Mouse (Mus musculus) CH12.LX (cell line): ENCODE results near the gene Fat2. TPM values are rescaled to one million over a fixed set of nuclear protein-coding genes. Genes with fewer than 3 reads are reported as not detected.

ENCODE experiments used
- DNase-seq: peaks from one replicate; pipeline ENCODE4 v3.0.0-alpha.2; 2013; ENCODE audit errors: extremely low read depth
- H3K27ac ChIP-seq: 2 replicates; pipeline ENCODE4 v1.5.1; 2012; ENCODE audit warnings: low read depth, mild to moderate bottlenecking, control low read depth, moderate library complexity; ENCODE audit not compliant: insufficient read depth
- H3K27me3 ChIP-seq: replicated peaks from 2 replicates; pipeline ENCODE3; 2012; ENCODE audit warnings: inconsistent platforms
- H3K36me3 ChIP-seq, 2 experiments: replicated peaks in 1 of 2; 2 replicates each; pipeline versions ENCODE3 to v1.6.1; 2012; ENCODE audit warnings: inconsistent platforms in 1 of 2, low read length in 1 of 2, mild to moderate bottlenecking in 1 of 2, mixed read lengths in 1 of 2, moderate library complexity in 1 of 2; ENCODE audit not compliant: control insufficient read depth in 1 of 2, insufficient read depth in 1 of 2
- H3K4me1 ChIP-seq, 2 experiments: 2 replicates each; pipeline ENCODE4 v1.6.1; 2012; ENCODE audit warnings: inconsistent platforms in 1 of 2, moderate library complexity in 1 of 2; ENCODE audit not compliant: insufficient read depth in 2 of 2, control insufficient read depth in 1 of 2
- H3K4me2 ChIP-seq: 2 replicates; pipeline ENCODE4 v1.6.1; 2012; ENCODE audit warnings: low read depth, mild to moderate bottlenecking, control low read depth; ENCODE audit not compliant: poor library complexity, insufficient read depth, severe bottlenecking
- H3K4me3 ChIP-seq, 3 experiments: fragments of 150-350 bp in 1 of 3; sonication (generic) in 1 of 3; replicated peaks in 1 of 3; 2 replicates each; pipeline versions ENCODE3 to v1.5.1; 2011 to 2012; ENCODE audit warnings: low read depth in 2 of 3, low read length in 2 of 3, mild to moderate bottlenecking in 2 of 3, moderate library complexity in 2 of 3, control low read depth in 1 of 3, improper control_type of control experiment in 1 of 3, inconsistent platforms in 1 of 3, mixed read lengths in 1 of 3; ENCODE audit not compliant: poor library complexity in 1 of 3
- H3K79me2 ChIP-seq: replicated peaks from 2 replicates; pipeline ENCODE4 v1.6.1; 2012; ENCODE audit warnings: mild to moderate bottlenecking, moderate library complexity; ENCODE audit not compliant: control insufficient read depth, poor library complexity, insufficient read depth, severe bottlenecking; ENCODE audit errors: extremely low read depth
- H3K9ac ChIP-seq: 2 replicates; pipeline ENCODE4 v1.6.1; 2012; ENCODE audit warnings: low read depth, mild to moderate bottlenecking, control low read depth, moderate library complexity; ENCODE audit not compliant: insufficient read depth
- H3K9me3 ChIP-seq: replicated peaks from 2 replicates; pipeline ENCODE3; 2012; ENCODE audit warnings: low read length, inconsistent platforms, mixed read lengths
- CHD2 ChIP-seq: IDR thresholded peaks from 2 replicates; pipeline ENCODE4 v1.6.1; 2011; ENCODE audit warnings: low read length, improper control_type of control experiment
- E2F4 ChIP-seq: IDR thresholded peaks from 2 replicates; pipeline ENCODE4 v1.6.1; 2011; ENCODE audit warnings: low read depth, low read length, improper control_type of control experiment; ENCODE audit not compliant: insufficient replicate concordance
- ELF1 ChIP-seq: IDR thresholded peaks from 2 replicates; pipeline ENCODE4 v1.6.1; 2014; ENCODE audit warnings: low read depth, mild to moderate bottlenecking, inconsistent platforms, low read length, improper control_type of control experiment
- EP300 ChIP-seq: IDR thresholded peaks from 2 replicates; pipeline ENCODE4 v1.6.1; 2011; ENCODE audit warnings: low read length, improper control_type of control experiment
- GABPA ChIP-seq: IDR thresholded peaks from 2 replicates; pipeline ENCODE4 v1.6.1; 2012; ENCODE audit warnings: low read depth, low read length, improper control_type of control experiment, inconsistent platforms; ENCODE audit not compliant: insufficient replicate concordance
- HCFC1 ChIP-seq: IDR thresholded peaks from 2 replicates; pipeline ENCODE4 v1.6.1; 2012; ENCODE audit warnings: low read depth, mild to moderate bottlenecking, inconsistent platforms, low read length, improper control_type of control experiment
- JUND ChIP-seq: conservative IDR thresholded peaks from 2 replicates; pipeline ENCODE4 v1.6.1; 2011; ENCODE audit warnings: low read depth, low read length, improper control_type of control experiment
- MAX ChIP-seq: IDR thresholded peaks from 2 replicates; pipeline ENCODE4 v1.6.1; 2011; ENCODE audit warnings: low read length, improper control_type of control experiment
- MYC ChIP-seq: IDR thresholded peaks from 2 replicates; pipeline ENCODE4 v1.6.1; 2011; ENCODE audit warnings: low read depth, mild to moderate bottlenecking, improper control_type of control experiment, low read length
- NELFE ChIP-seq: IDR thresholded peaks from 2 replicates; pipeline ENCODE4 v1.6.1; 2011; ENCODE audit warnings: low read depth, low read length, improper control_type of control experiment
- POLR2A ChIP-seq: IDR thresholded peaks from 2 replicates; pipeline ENCODE4 v1.6.1; 2011; ENCODE audit warnings: low read depth, mild to moderate bottlenecking, improper control_type of control experiment, low read length
- RCOR1 ChIP-seq: conservative IDR thresholded peaks from 2 replicates; pipeline ENCODE4 v1.6.1; 2012; ENCODE audit warnings: low read depth, mild to moderate bottlenecking, inconsistent platforms, low read length, improper control_type of control experiment
- SIN3A ChIP-seq: IDR thresholded peaks from 2 replicates; pipeline ENCODE4 v1.6.1; 2012; ENCODE audit warnings: low read length, improper control_type of control experiment, inconsistent platforms
- SMC3 ChIP-seq: IDR thresholded peaks from 2 replicates; pipeline ENCODE4 v1.6.1; 2011; ENCODE audit warnings: low read depth, low read length, improper control_type of control experiment
- TBP ChIP-seq: conservative IDR thresholded peaks from 2 replicates; pipeline ENCODE4 v1.6.1; 2011; ENCODE audit warnings: low read depth, low read length, improper control_type of control experiment
- UBTF ChIP-seq: IDR thresholded peaks from 2 replicates; pipeline ENCODE4 v1.6.1; 2012; ENCODE audit warnings: low read depth, mild to moderate bottlenecking, inconsistent platforms, low read length, improper control_type of control experiment, moderate library complexity
- ZKSCAN1 ChIP-seq: IDR thresholded peaks from 2 replicates; pipeline ENCODE4 v1.6.1; 2012; ENCODE audit warnings: low read depth, inconsistent platforms, low read length, improper control_type of control experiment, borderline replicate concordance
- ZMIZ1 ChIP-seq: IDR thresholded peaks from 2 replicates; pipeline ENCODE4 v1.6.1; 2012; ENCODE audit warnings: low read depth, mild to moderate bottlenecking, inconsistent platforms, low read length, improper control_type of control experiment
- ZNF384 ChIP-seq: IDR thresholded peaks from 2 replicates; pipeline ENCODE4 v1.6.1; 2012; ENCODE audit warnings: low read depth, low read length, improper control_type of control experiment, inconsistent platforms
- dilution Hi-C: fragments of 300-500 bp; cut with MboI; formaldehyde crosslinking; loops from 2 replicates; pipeline ENCODE4 v1.14.3; 2020; ENCODE audit warnings: low sequenced_read_pairs; ENCODE audit not compliant: extremely low pct_unique_long_range_greater_than_20kb, extremely low pct_ligation_motif_present
- in situ Hi-C: fragments of 300-500 bp; cut with MboI; formaldehyde crosslinking; loops from 3 replicates; pipeline ENCODE4 v1.14.3; 2019; ENCODE audit warnings: low sequenced_read_pairs, low pct_ligation_motif_present, low pct_unique_long_range_greater_than_20kb, mixed read lengths
- polyA plus RNA-seq: library from polyadenylated mRNA; unstranded; fragments of >175 nt; gene quantifications from 2 replicates; pipeline ENCODE4 v1.2.1, GENCODE M21; 2012; ENCODE audit warnings: low read depth; ENCODE audit not compliant: insufficient read length
- total RNA-seq, 2 experiments: library from RNA; depleted of rRNA; stranded (reverse); fragments of 300-350 nt in 1 of 2; fragments of >200 nt in 1 of 2; gene quantifications; 2 replicates each; pipeline ENCODE4 v1.2.3; 2012 to 2014

Gene Fat2
- total and polyA plus RNA-seq, 3 experiments: under 0.01 TPM; not detected in 2

DNA sequence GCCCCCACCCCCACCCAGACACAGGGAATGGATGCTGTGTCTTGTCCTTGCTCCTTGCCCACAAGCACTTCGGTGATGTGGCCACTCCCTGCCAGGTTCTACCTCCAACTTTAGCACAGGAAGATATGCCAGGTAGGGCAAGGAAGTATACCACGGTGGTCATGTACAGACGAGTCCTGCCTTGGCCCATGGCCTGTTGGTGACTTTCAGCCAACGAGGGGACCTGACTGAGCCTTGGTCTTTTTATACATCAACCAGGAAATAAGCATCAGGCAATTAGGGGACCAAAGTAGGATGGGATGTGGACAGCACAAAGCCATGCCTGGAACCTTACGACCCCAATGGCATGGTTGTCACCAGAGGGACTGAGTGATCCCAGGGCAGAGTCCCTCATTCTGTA, 9.3 kb downstream of the Fat2 start:
- no peak for DNase-seq
- dilution Hi-C loops (no loop called here), in situ Hi-C loops (loop anchor here (5.0 kb wide), 1 partner anchor 45 kb away; no protein-coding TSS in a partner anchor)
- Histone ChIP-seq H3K9ac (no peak overlapping the region), H3K4me3 (no peak overlapping the region), H3K4me1 (no peaks in the 10 kb centered on the region), H3K79me2 (no peaks in the 10 kb centered on the region), H3K36me3 (no peaks in the 10 kb centered on the region), H3K4me2 (no peak overlapping the region), H3K27me3 (peaks cover 87% of the 10 kb centered on the region), H3K9me3 (no peaks in the 10 kb centered on the region), H3K27ac (no peak overlapping the region)
- TF ChIP-seq MYC: no peak

GRCm38 (mm10) chr11:55326211-55326610, 10.2 kb downstream of the Fat2 start:
- no peak overlapping the region for H3K27ac ChIP-seq
- no peaks in the 10 kb centered on the region for H3K9me3 ChIP-seq
- TF ChIP-seq POLR2A (no peak), ZMIZ1 (no peak), GABPA (no peak), EP300 (no peak), ZKSCAN1 (no peak), NELFE (no peak), JUND (no peak), TBP (no peak), CHD2 (no peak)
- no peaks in the 10 kb centered on the region for H3K79me2 ChIP-seq
- peaks cover 86% of the 10 kb centered on the region for H3K27me3 ChIP-seq
- no peaks in the 10 kb centered on the region for H3K36me3 ChIP-seq
- dilution Hi-C loops (no loop called here), in situ Hi-C loops (loop anchor here (5.0 kb wide), 1 partner anchor 44 kb away; no protein-coding TSS in a partner anchor)
- H3K4me1 ChIP-seq: no peaks in the 10 kb centered on the region
- H3K9ac ChIP-seq: no peak overlapping the region
- DNase-seq: no peak
- H3K4me2 ChIP-seq: no peak overlapping the region
- H3K4me3 ChIP-seq: no peak overlapping the region

DNA sequence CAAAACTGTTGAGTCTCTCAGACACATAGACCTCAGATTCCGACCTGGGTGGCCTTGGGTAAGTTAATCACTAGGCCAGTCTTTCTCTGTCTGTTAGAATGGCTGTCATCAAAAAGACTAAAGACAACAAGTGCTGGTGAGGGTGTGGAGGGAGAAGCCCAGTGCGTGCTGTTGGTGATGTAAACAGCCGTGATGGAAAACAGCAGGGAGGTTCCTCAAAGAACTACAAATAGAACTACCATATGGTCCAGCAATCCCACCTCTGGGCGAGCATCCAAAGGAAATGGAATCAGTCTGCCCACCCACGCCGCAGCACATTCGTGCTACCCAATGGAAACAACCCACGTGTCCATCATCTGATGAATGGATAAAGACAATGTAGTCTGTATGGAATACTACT, 12.5 kb downstream of the Fat2 start:
- Histone ChIP-seq H3K79me2 (no peaks in the 10 kb centered on the region), H3K9ac (no peak overlapping the region), H3K4me1 (no peaks in the 10 kb centered on the region), H3K9me3 (no peaks in the 10 kb centered on the region), H3K27ac (no peak overlapping the region), H3K4me2 (no peak overlapping the region), H3K4me3 (no peak overlapping the region), H3K36me3 (no peaks in the 10 kb centered on the region), H3K27me3 (peaks cover 86% of the 10 kb centered on the region)
- no peak for TF ChIP-seq E2F4
- no peak for TF ChIP-seq JUND
- no peak for TF ChIP-seq HCFC1
- no peak for TF ChIP-seq CHD2
- no peak for TF ChIP-seq MAX
- TF ChIP-seq GABPA: no peak
- no peak for TF ChIP-seq RCOR1
- no peak for TF ChIP-seq ELF1
- no peak for TF ChIP-seq UBTF
- TF ChIP-seq ZNF384: no peak
- no peak for TF ChIP-seq SMC3
- no peak for TF ChIP-seq SIN3A
- in situ Hi-C loops: no loop called here
- DNase-seq: no peak
- dilution Hi-C loops: no loop called here
